Mouse (Mus musculus) kidney, postnatal 0 days (tissue): ENCODE measurements around the gene Ociad2. TPM values are rescaled to one million over a fixed set of nuclear protein-coding genes. Genes with fewer than 3 reads are reported as not detected.
A peak's percentile ranks its signal among the peaks of the same experiment; 100 is the strongest.

Experiments used
- ATAC-seq: fragments of 200-750 bp; cut with Nextera tagmentation; replicated peaks from 2 replicates; pipeline ENCODE4 v1.8.0; 2017; ENCODE audit warnings: low read depth, moderate number of reproducible peaks, moderate TSS enrichment, moderate library complexity; ENCODE audit not compliant: low FRiP score
- DNase-seq: peaks from one replicate; pipeline ENCODE4 v3.0.0-alpha.2; 2016; ENCODE audit warnings: low spot score
- H3K27ac ChIP-seq: fragments of 300-500 bp; sonication (generic); 2 replicates; pipeline ENCODE4 v1.5.1; 2014; ENCODE audit warnings: mild to moderate bottlenecking
- H3K27me3 ChIP-seq: fragments of 300-500 bp; sonication (generic); 2 replicates; pipeline ENCODE4 v1.6.1; 2014; ENCODE audit warnings: low read length, mixed read lengths; ENCODE audit not compliant: insufficient read depth
- H3K36me3 ChIP-seq: fragments of 300-500 bp; sonication (generic); 2 replicates; pipeline ENCODE4 v1.6.1; 2014; ENCODE audit warnings: low read length, mixed read lengths; ENCODE audit not compliant: insufficient read depth
- H3K4me1 ChIP-seq: fragments of 300-500 bp; sonication (generic); replicated peaks from 2 replicates; pipeline ENCODE4 v1.6.1; 2014; ENCODE audit warnings: antibody characterized with exemption, low read length, mixed read lengths; ENCODE audit not compliant: insufficient read depth
- H3K4me2 ChIP-seq: fragments of 300-500 bp; sonication (generic); 2 replicates; pipeline ENCODE4 v1.6.1; 2014; ENCODE audit warnings: mild to moderate bottlenecking, low read length, moderate library complexity, mixed read lengths
- H3K4me3 ChIP-seq: fragments of 300-500 bp; sonication (generic); replicated peaks from 2 replicates; pipeline ENCODE4 v1.5.1; 2014; ENCODE audit warnings: low read depth, low read length
- H3K9ac ChIP-seq: fragments of 300-500 bp; sonication (generic); 2 replicates; pipeline ENCODE4 v1.6.1; 2014; ENCODE audit warnings: low read depth, low read length
- H3K9me3 ChIP-seq: fragments of 300-500 bp; sonication (generic); replicated peaks from 2 replicates; pipeline ENCODE4 v1.6.1; 2016; ENCODE audit warnings: low read length, inconsistent platforms, mixed read lengths
- CTCF ChIP-seq: IDR thresholded peaks from 2 replicates; pipeline ENCODE4 v1.5.1; 2016; ENCODE audit warnings: antibody characterized with exemption, low read depth, mild to moderate bottlenecking, moderate library complexity
- WGBS: fragments of 180-500 bp; shearing (Covaris S2); extraction: QIAGEN DNeasy Blood & Tissue Kit; methylation state at CpG from one replicate; pipeline ENCODE4 v1.1.7; 2014; 5-methylcytosine and 5-hydroxymethylcytosine counted together
- polyA plus RNA-seq: library from polyadenylated mRNA; unstranded; fragments of >200 nt; fragmentation: Nextera tagmentation; extraction: Ambion mirVana; gene quantifications from 2 replicates; pipeline ENCODE4 v1.2.1, GENCODE M21; 2015

The Ociad2 gene
- polyA plus RNA-seq, 1 experiment from 2014 or later: 27.4 TPM

- H3K36me3 ChIP-seq: no peaks in the 10 kb centered on the region
- no peak overlapping the region for H3K4me2 ChIP-seq
- no peaks in the 10 kb centered on the region for H3K27me3 ChIP-seq
- DNase-seq (peak; percentile 91), ATAC-seq (0 out of 2 replicates have a peak, but pooled peaks have one; percentile 66)
- no peaks in the 10 kb centered on the region for H3K9me3 ChIP-seq
- H3K4me1 ChIP-seq: no peaks in the 10 kb centered on the region
- no peak overlapping the region for H3K27ac ChIP-seq
- TF ChIP-seq CTCF: peak; percentile 92
- 20% methylated on average over 3 of the region's 3 CpGs for WGBS
- no peak overlapping the region for H3K4me3 ChIP-seq
- H3K9ac ChIP-seq: no peak overlapping the region
These were observed 39.1 kb upstream of the Ociad2 start for GRCm38 (mm10) chr5:73379908-73380307.

- no peak overlapping the region for H3K4me2 ChIP-seq
- TF ChIP-seq CTCF: no peak
- H3K4me3 ChIP-seq: no peak overlapping the region
- H3K27ac ChIP-seq: no peak overlapping the region
- H3K27me3 ChIP-seq: no peaks in the 10 kb centered on the region
- H3K9ac ChIP-seq: no peak overlapping the region
- H3K9me3 ChIP-seq: no peaks in the 10 kb centered on the region
- ATAC-seq (no peak), DNase-seq (no peak)
- 83% methylated on average over 7 of the region's 7 CpGs for WGBS
- H3K4me1 ChIP-seq: no peaks in the 10 kb centered on the region
- no peaks in the 10 kb centered on the region for H3K36me3 ChIP-seq
These were observed 35.7 kb upstream of the Ociad2 start for GRCm38 (mm10) chr5:73376491-73376890.

GRCm38 (mm10) chr5:73376041-73376440 lies 35.2 kb upstream of the Ociad2 start:
- no peak for TF ChIP-seq CTCF
- Histone ChIP-seq H3K27me3 (no peaks in the 10 kb centered on the region), H3K4me1 (no peaks in the 10 kb centered on the region), H3K4me2 (no peak overlapping the region), H3K9ac (no peak overlapping the region), H3K27ac (no peak overlapping the region), H3K36me3 (no peaks in the 10 kb centered on the region), H3K4me3 (no peak overlapping the region), H3K9me3 (no peaks in the 10 kb centered on the region)
- ATAC-seq (no peak), DNase-seq (no peak)
- 39% methylated on average over 9 of the region's 9 CpGs for WGBS

- Histone ChIP-seq H3K4me1 (no peaks in the 10 kb centered on the region), H3K27ac (no peak overlapping the region), H3K9ac (no peak overlapping the region), H3K36me3 (no peaks in the 10 kb centered on the region), H3K4me2 (no peak overlapping the region), H3K9me3 (no peaks in the 10 kb centered on the region), H3K27me3 (no peaks in the 10 kb centered on the region), H3K4me3 (no peak overlapping the region)
- DNase-seq (peak; percentile 37), ATAC-seq (no peak)
- TF ChIP-seq CTCF: no peak
- WGBS: 19% methylated on average over 3 of the region's 3 CpGs
These were observed 32.4 kb upstream of the Ociad2 start for GRCm38 (mm10) chr5:73373184-73373583.

DNA sequence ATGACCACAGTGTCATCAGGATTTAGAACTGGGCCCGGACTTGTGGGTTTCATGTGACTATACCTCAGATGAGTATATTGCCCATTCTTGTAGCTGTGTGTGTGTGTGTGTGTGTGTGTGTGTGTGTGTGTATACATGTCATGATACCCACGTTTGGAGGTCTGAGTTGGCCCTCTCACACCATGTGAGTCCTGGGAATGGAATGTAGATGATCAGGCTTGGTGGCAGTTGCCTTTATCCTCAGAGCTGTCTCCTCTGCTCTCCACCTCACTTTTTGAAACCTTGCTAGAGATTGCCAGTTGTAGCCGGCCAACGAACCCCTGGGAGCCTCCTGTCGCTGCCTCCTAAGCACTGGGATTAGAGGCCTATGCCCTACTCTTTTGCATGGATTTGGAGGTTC lies 31.8 kb upstream of the Ociad2 start:
- DNase-seq: no peak
- Histone ChIP-seq H3K9ac (no peak overlapping the region), H3K4me3 (no peak overlapping the region), H3K9me3 (no peaks in the 10 kb centered on the region), H3K4me2 (no peak overlapping the region), H3K27ac (no peak overlapping the region), H3K4me1 (no peaks in the 10 kb centered on the region), H3K36me3 (no peaks in the 10 kb centered on the region), H3K27me3 (no peaks in the 10 kb centered on the region)
- 71% methylated on average over 5 of the region's 5 CpGs for WGBS
- TF ChIP-seq CTCF: no peak
- no peak for ATAC-seq

- Histone ChIP-seq H3K4me3 (no peak overlapping the region), H3K9me3 (no peaks in the 10 kb centered on the region), H3K9ac (no peak overlapping the region), H3K36me3 (no peaks in the 10 kb centered on the region), H3K27me3 (no peaks in the 10 kb centered on the region), H3K27ac (no peak overlapping the region), H3K4me1 (no peaks in the 10 kb centered on the region), H3K4me2 (no peak overlapping the region)
- no peak for ATAC-seq
- no peak for TF ChIP-seq CTCF
- 65% methylated on average over 3 of the region's 3 CpGs for WGBS
- no peak for DNase-seq
These were observed 28.9 kb upstream of the Ociad2 start for GRCm38 (mm10) chr5:73369731-73370130.

DNA sequence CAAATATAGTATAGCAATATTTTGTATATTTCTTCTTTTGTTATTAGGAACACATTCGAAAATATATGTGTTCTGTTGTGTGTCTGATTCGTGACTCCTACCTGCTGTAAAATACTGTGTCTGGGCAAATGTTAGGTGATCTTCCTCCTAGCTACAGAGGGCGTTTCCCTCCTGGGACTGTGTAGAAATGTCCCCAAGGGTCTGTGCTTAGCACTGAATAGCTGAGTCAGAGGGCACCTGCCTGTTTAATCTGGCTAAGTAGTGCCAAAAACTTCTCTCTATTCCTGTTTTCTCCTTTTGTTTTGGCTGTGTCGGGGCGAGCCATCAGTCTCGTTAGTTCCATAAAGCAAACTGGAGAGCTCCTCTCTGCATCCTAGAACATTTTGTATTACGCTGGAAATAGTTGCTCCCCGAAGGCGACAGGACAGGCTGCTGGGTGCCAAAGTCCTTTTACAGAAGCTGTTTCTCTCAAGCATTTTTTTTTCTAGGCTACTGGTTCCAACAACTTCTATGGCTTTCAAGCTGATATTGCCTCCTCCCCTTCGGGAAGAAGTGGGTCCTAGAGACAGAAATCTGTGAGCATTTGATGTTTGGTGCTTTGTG lies 28.1 kb upstream of the Ociad2 start:
- Histone ChIP-seq H3K4me3 (no peak overlapping the region), H3K4me2 (no peak overlapping the region), H3K27ac (no peak overlapping the region), H3K9me3 (no peaks in the 10 kb centered on the region), H3K4me1 (no peaks in the 10 kb centered on the region), H3K27me3 (no peaks in the 10 kb centered on the region), H3K36me3 (no peaks in the 10 kb centered on the region), H3K9ac (no peak overlapping the region)
- no peak for DNase-seq
- ATAC-seq: no peak
- 75% methylated on average over 10 of the region's 10 CpGs for WGBS
- no peak for TF ChIP-seq CTCF
